ENCODE assay signal across 12 mouse cellular contexts in genomic region chr4:34336971-34337797, GRCm38 (mm10).
DNase-seq lines count a peak whose midpoint lies in the region; ATAC-seq lines count a peak whose summit lies in the region.
"Had no signal": no experiment of that assay in that cellular context is flagged by ENCODE, and none has a peak within 500 bp of the region (broad histone marks: within the 10 kb centered on the region; RNA-seq: fewer than 3 reads in every experiment).

No protein-coding gene starts in this region.

- ATAC-seq in heart, embryonic 11.5 days (replicated peaks; ENCODE audit: insufficient number of reproducible peaks, low FRiP score, low TSS enrichment) = no peak
- ATAC-seq in common myeloid progenitor, adult 5-6 weeks (replicated peaks; ENCODE audit: low read depth, poor library complexity, severe bottlenecking) = 0 out of 2 replicates have a peak, but pooled peaks have one; percentile 32
- ATAC-seq in liver, embryonic 12.5 days = no peak

- no peak overlapping the region for H3K9ac ChIP-seq in heart, embryonic 11.5 days (ENCODE audit: low read depth, low read length)
- no peak overlapping the region for H3K9ac ChIP-seq in liver, embryonic 12.5 days
- H3K9ac ChIP-seq: liver, embryonic 13.5 days; stomach, embryonic 15.5 days had no signal

- no peak for DNase-seq in heart, postnatal 36 days
- DNase-seq in ES-CJ7 (ENCODE audit: low read depth, low spot score) = peak; percentile 7
- peak; percentile 12 for DNase-seq in layer of hippocampus, adult 9-11 months
- peak; percentile 43 for DNase-seq in right cerebral cortex, postnatal 25 days
- no peak for DNase-seq in B cell, adult 2 months
- DNase-seq: liver, embryonic 13.5 days had no signal

- H3K4me3 ChIP-seq in heart, embryonic 11.5 days (ENCODE audit: low read depth, low read length) = no peak overlapping the region
- H3K4me3 ChIP-seq in liver, embryonic 12.5 days = no peak overlapping the region
- H3K4me3 ChIP-seq: erythroblast, embryonic 14.5 days; liver, embryonic 13.5 days; stomach, embryonic 15.5 days had no signal

- no peak overlapping the region for H3K27ac ChIP-seq in heart, embryonic 11.5 days (ENCODE audit: low read depth, low read length)
- H3K27ac ChIP-seq in liver, embryonic 12.5 days = no peak overlapping the region
- H3K27ac ChIP-seq: liver, embryonic 13.5 days; stomach, embryonic 15.5 days had no signal

- H3K4me2 ChIP-seq in heart, embryonic 11.5 days = peak overlapping the region; percentile 49
- no peak overlapping the region for H3K4me2 ChIP-seq in liver, embryonic 12.5 days
- H3K4me2 ChIP-seq: liver, embryonic 13.5 days; stomach, embryonic 15.5 days had no signal

- peaks cover 7% of the 10 kb centered on the region for H3K4me1 ChIP-seq in heart, embryonic 11.5 days (ENCODE audit: control insufficient read depth, insufficient read depth, low read length)
- no peaks in the 10 kb centered on the region for H3K4me1 ChIP-seq in liver, embryonic 12.5 days
- H3K4me1 ChIP-seq: liver, embryonic 13.5 days had no signal

- intact Hi-C loops in heart, postnatal 36 days (cut with DNase I) = no loop called here

- no peaks in the 10 kb centered on the region for H3K36me3 ChIP-seq in heart, embryonic 11.5 days (ENCODE audit: control insufficient read depth, insufficient read depth, low read length)
- no peaks in the 10 kb centered on the region for H3K36me3 ChIP-seq in liver, embryonic 12.5 days
- H3K36me3 ChIP-seq: G1E; liver, embryonic 13.5 days; stomach, embryonic 15.5 days had no signal

- no peaks in the 10 kb centered on the region for H3K27me3 ChIP-seq in heart, embryonic 11.5 days (ENCODE audit: control insufficient read depth, insufficient read depth, low read length)
- H3K27me3 ChIP-seq in liver, embryonic 12.5 days (replicated peaks) = no peaks in the 10 kb centered on the region
- H3K27me3 ChIP-seq: liver, embryonic 13.5 days; stomach, embryonic 15.5 days had no signal

- WGBS in heart, embryonic 11.5 days (ENCODE audit: insufficient replicate concordance) = 37% methylated on average over 14 of the region's 14 CpGs
- 55% methylated on average over 14 of the region's 14 CpGs for WGBS in liver, embryonic 12.5 days (ENCODE audit: insufficient replicate concordance)

- H3K9me3 ChIP-seq in heart, embryonic 11.5 days (replicated peaks; ENCODE audit: control insufficient read depth, low read length) = no peaks in the 10 kb centered on the region
- no peaks in the 10 kb centered on the region for H3K9me3 ChIP-seq in liver, embryonic 12.5 days (replicated peaks)
- H3K9me3 ChIP-seq: G1E; liver, embryonic 13.5 days; stomach, embryonic 15.5 days had no signal

Comparison
In these comparisons a context has a peak if more than half of its experiments do, and no peak if none do; other contexts are left out.
1. DNase-seq: peak in ES-CJ7 (single experiment), layer of hippocampus, adult 9-11 months (single experiment) and right cerebral cortex, postnatal 25 days (single experiment); none in heart, postnatal 36 days (0 of 2) and B cell, adult 2 months (0 of 2).